Comparison of ENCODE assay signal across 31 mouse cellular contexts in genomic region chr1:195164996-195165755, GRCm38 (mm10). TPM values are rescaled to one million over a fixed set of nuclear protein-coding genes. Genes with fewer than 3 reads are reported as not detected.
DNase-seq lines count a peak whose midpoint lies in the region; ATAC-seq and TF ChIP-seq lines count a peak whose summit lies in the region.
"Had no signal": no experiment of that assay in that cellular context is flagged by ENCODE, and none has a peak within 500 bp of the region (broad histone marks: within the 10 kb centered on the region; RNA-seq: fewer than 3 reads in every experiment).

No protein-coding gene starts in this region.

- no peak for TF ChIP-seq RAD21 in CH12.LX (IDR thresholded peaks at IDR 0.05; ENCODE audit: low read depth, low read length)

- H3ac ChIP-seq in myocyte (ENCODE audit: control insufficient read depth, insufficient read length) = no peak overlapping the region

- in situ Hi-C loops in CH12.LX (cut with MboI; ENCODE audit: low pct_ligation_motif_present, low pct_unique_long_range_greater_than_20kb, low sequenced_read_pairs) = no loop called here

- H3K9me3 ChIP-seq in CH12.LX (replicated peaks; ENCODE audit: low read length) = no peaks in the 10 kb centered on the region
- H3K9me3 ChIP-seq: embryonic facial prominence, embryonic 12.5 days; embryonic facial prominence, embryonic 15.5 days; forebrain, embryonic 12.5 days; forebrain, embryonic 15.5 days; heart, embryonic 10.5 days; heart, embryonic 15.5 days; hindbrain, embryonic 10.5 days; hindbrain, embryonic 13.5 days; intestine, embryonic 15.5 days had no signal

- no peak for TF ChIP-seq CTCF in CH12.LX (conservative IDR thresholded peaks at IDR 0.05 in 1 of 2, IDR thresholded peaks at IDR 0.05 in 1 of 2; ENCODE audit: low read depth in 2 of 2, low read length in 2 of 2)
- TF ChIP-seq CTCF in thymus, adult 2 months (IDR thresholded peaks at IDR 0.05; ENCODE audit: borderline replicate concordance, control insufficient read depth, extremely low read depth, insufficient read depth, low read length, poor library complexity) = no peak

- ATAC-seq in megakaryocyte, adult 5-6 weeks (ENCODE audit: poor library complexity, severe bottlenecking) = no peak
- ATAC-seq: forebrain, embryonic 15.5 days; hindbrain, embryonic 16.5 days; intestine, embryonic 15.5 days; Patski had no signal

- WGBS in thymus, adult 2 months = 89% methylated on average over 9 of the region's 9 CpGs

- no peaks in the 10 kb centered on the region for H3K27me3 ChIP-seq in CH12.LX (replicated peaks)
- H3K27me3 ChIP-seq in myocyte (ENCODE audit: control insufficient read depth, insufficient read depth, insufficient read length) = no peaks in the 10 kb centered on the region
- H3K27me3 ChIP-seq in thymus, adult 2 months (ENCODE audit: control insufficient read depth, insufficient read depth, low read length) = no peaks in the 10 kb centered on the region
- H3K27me3 ChIP-seq: embryonic facial prominence, embryonic 12.5 days; embryonic facial prominence, embryonic 15.5 days; forebrain, embryonic 12.5 days; forebrain, embryonic 15.5 days; heart, embryonic 15.5 days; hindbrain, embryonic 13.5 days; intestine, embryonic 15.5 days had no signal

- dilution Hi-C loops in CH12.LX (cut with MboI; ENCODE audit: extremely low pct_ligation_motif_present, extremely low pct_unique_long_range_greater_than_20kb, low sequenced_read_pairs) = no loop called here

- H3K4me3 ChIP-seq in CH12.LX (replicated peaks in 1 of 3; ENCODE audit: low read depth in 2 of 3, low read length in 2 of 3, poor library complexity in 1 of 3) (no peak overlapping the region), myocyte (no peak overlapping the region)
- no peak overlapping the region for H3K4me3 ChIP-seq in thymus, adult 2 months (ENCODE audit: control insufficient read depth, insufficient read depth, low read length)
- H3K4me3 ChIP-seq: embryonic facial prominence, embryonic 12.5 days; embryonic facial prominence, embryonic 15.5 days; forebrain, embryonic 12.5 days; forebrain, embryonic 15.5 days; heart, adult 2 months; heart, embryonic 10.5 days; heart, embryonic 15.5 days; hindbrain, embryonic 10.5 days; hindbrain, embryonic 13.5 days; intestine, embryonic 15.5 days had no signal

- DNase-seq in 3T3-L1 (ENCODE audit: low read depth, low spot score) (peak; percentile 69), CH12.LX (ENCODE audit: extremely low read depth) (no peak), NIH3T3 (ENCODE audit: low read depth) (peak; percentile 69)
- no peak for DNase-seq in thymus, postnatal 4 days
- DNase-seq in thymus, adult 2 months = no peak
- DNase-seq: adrenal gland, postnatal 10 days; adrenal gland, postnatal 36 days; cerebellum, adult 11 months; cerebellum, adult 2 months; cerebellum, adult 9-11 months; cerebellum, postnatal 25 days; gastrocnemius, postnatal 25 days; heart, adult 2 months; heart, postnatal 10 days; heart, postnatal 36 days had no signal

- no peaks in the 10 kb centered on the region for H3K36me3 ChIP-seq in CH12.LX (replicated peaks in 1 of 2; ENCODE audit: control insufficient read depth in 1 of 2, insufficient read depth in 1 of 2, low read length in 1 of 2)
- no peaks in the 10 kb centered on the region for H3K36me3 ChIP-seq in myocyte (ENCODE audit: control insufficient read depth, insufficient read depth)
- no peaks in the 10 kb centered on the region for H3K36me3 ChIP-seq in thymus, adult 2 months (ENCODE audit: control insufficient read depth, insufficient read depth, low read length)
- H3K36me3 ChIP-seq: embryonic facial prominence, embryonic 12.5 days; embryonic facial prominence, embryonic 15.5 days; forebrain, embryonic 12.5 days; forebrain, embryonic 15.5 days; heart, embryonic 10.5 days; heart, embryonic 15.5 days; hindbrain, embryonic 10.5 days; hindbrain, embryonic 13.5 days; intestine, embryonic 15.5 days had no signal

- H3K9ac ChIP-seq in CH12.LX (ENCODE audit: insufficient read depth, low read depth) = no peak overlapping the region
- H3K9ac ChIP-seq: embryonic facial prominence, embryonic 12.5 days; embryonic facial prominence, embryonic 15.5 days; forebrain, embryonic 12.5 days; forebrain, embryonic 15.5 days; heart, embryonic 15.5 days; hindbrain, embryonic 13.5 days; intestine, embryonic 15.5 days had no signal

- H3K4me2 ChIP-seq in CH12.LX (ENCODE audit: insufficient read depth, low read depth, poor library complexity, severe bottlenecking) = no peak overlapping the region
- H3K4me2 ChIP-seq in myocyte (ENCODE audit: low read depth) = no peak overlapping the region
- H3K4me2 ChIP-seq: embryonic facial prominence, embryonic 12.5 days; embryonic facial prominence, embryonic 15.5 days; forebrain, embryonic 12.5 days; forebrain, embryonic 15.5 days; heart, embryonic 15.5 days; hindbrain, embryonic 13.5 days; intestine, embryonic 15.5 days had no signal

- H3K4me1 ChIP-seq in CH12.LX (ENCODE audit: control insufficient read depth in 1 of 2, insufficient read depth in 2 of 2) = no peaks in the 10 kb centered on the region
- H3K4me1 ChIP-seq in thymus, adult 2 months (replicated peaks; ENCODE audit: control insufficient read depth, insufficient read depth, low read length) = no peaks in the 10 kb centered on the region
- H3K4me1 ChIP-seq: embryonic facial prominence, embryonic 12.5 days; embryonic facial prominence, embryonic 15.5 days; forebrain, embryonic 12.5 days; forebrain, embryonic 15.5 days; heart, embryonic 10.5 days; heart, embryonic 15.5 days; hindbrain, embryonic 10.5 days; hindbrain, embryonic 13.5 days; intestine, embryonic 15.5 days had no signal

- H3K79me2 ChIP-seq in CH12.LX (replicated peaks; ENCODE audit: control insufficient read depth, extremely low read depth, insufficient read depth, poor library complexity, severe bottlenecking) (no peaks in the 10 kb centered on the region), myocyte (ENCODE audit: control insufficient read depth, insufficient read depth) (no peaks in the 10 kb centered on the region)

- TF ChIP-seq POLR2A in CH12.LX (IDR thresholded peaks at IDR 0.05; ENCODE audit: low read depth, low read length) (no peak), myocyte (IDR thresholded peaks at IDR 0.05; ENCODE audit: insufficient read length, low read depth) (no peak)
- TF ChIP-seq POLR2A in thymus, adult 2 months (IDR thresholded peaks at IDR 0.05; ENCODE audit: control insufficient read depth, extremely low read depth, insufficient read depth, low read length, poor library complexity) = no peak

- no peak for TF ChIP-seq EP300 in CH12.LX (IDR thresholded peaks at IDR 0.05; ENCODE audit: low read length)

- H3K27ac ChIP-seq in CH12.LX (ENCODE audit: insufficient read depth, low read depth) = no peak overlapping the region
- no peak overlapping the region for H3K27ac ChIP-seq in thymus, adult 2 months (ENCODE audit: control insufficient read depth, insufficient read depth, low read length)
- H3K27ac ChIP-seq: embryonic facial prominence, embryonic 12.5 days; embryonic facial prominence, embryonic 15.5 days; forebrain, embryonic 12.5 days; forebrain, embryonic 15.5 days; heart, adult 2 months; heart, embryonic 10.5 days; heart, embryonic 15.5 days; hindbrain, embryonic 10.5 days; hindbrain, embryonic 13.5 days; intestine, embryonic 15.5 days had no signal

TF ChIP-seq in CH12.LX, 34 proteins besides CTCF, POLR2A, EP300 and RAD21:
- TF ChIP-seq MXI1 (IDR thresholded peaks at IDR 0.05; ENCODE audit: low read depth, low read length) (no peak), ZKSCAN1 (IDR thresholded peaks at IDR 0.05; ENCODE audit: borderline replicate concordance, low read depth, low read length) (no peak), MAFK (IDR thresholded peaks at IDR 0.05; ENCODE audit: insufficient replicate concordance, low read length) (peak; percentile 65; the same call in 1 of the 2 replicates), ELF1 (IDR thresholded peaks at IDR 0.05; ENCODE audit: low read depth, low read length) (no peak)

TF ChIP-seq in myocyte, 11 proteins besides CTCF, POLR2A, EP300 and RAD21:
- TF ChIP-seq TCF3 (IDR thresholded peaks at IDR 0.05; ENCODE audit: insufficient read length, low read depth) (no peak), USF1 (IDR thresholded peaks at IDR 0.05; ENCODE audit: low read depth) (peak; percentile 13), POLR2AphosphoS2 (IDR thresholded peaks at IDR 0.05; ENCODE audit: insufficient read length, low read depth) (no peak)

RNA-seq across cellular contexts. Expression of gene Cr2, which starts 11.3 kb away (rescaled TPM):
- total RNA-seq in CH12.LX (2012; rRNA removed) = 0.08 and 0.17 TPM in 2 replicates
- 0.51 and 0.62 TPM in 2 replicates for total RNA-seq in CH12.LX (2014; rRNA removed)
- 0.97 and 3.0 TPM in 2 replicates for polyA plus RNA-seq in CH12.LX (2012; ENCODE audit: insufficient read length, low read depth)
- not detected for polyA plus RNA-seq in myocyte (2012; fragmentation: generic; extraction: Trizol)
- not detected in 2 replicates for total RNA-seq in megakaryocyte, adult 5-6 weeks (2015)
- not detected in 2 replicates for total RNA-seq in megakaryocyte, adult 5-6 weeks (2017)
- 0.55 and 0.93 TPM in 2 replicates for polyA plus RNA-seq in thymus, adult 2 months (2012; rRNA removed)
- total RNA-seq: common myeloid progenitor, adult 5-6 weeks; gastrocnemius, adult 8-10 months; gastrocnemius, postnatal 25 days; granulocyte monocyte progenitor cell, adult 5-6 weeks had no signal
- polyA plus RNA-seq: heart, embryonic 10.5 days had no signal

RNA-seq across cellular contexts. Expression of gene Cr1l, which starts 33.8 kb away (rescaled TPM):
- total RNA-seq in CH12.LX (2012; rRNA removed) = 84.6 and 89.9 TPM in 2 replicates
- 134 and 153 TPM in 2 replicates for total RNA-seq in CH12.LX (2014; rRNA removed)
- 76.1 and 76.4 TPM in 2 replicates for polyA plus RNA-seq in CH12.LX (2012; ENCODE audit: insufficient read length, low read depth)
- 60.2 TPM for polyA plus RNA-seq in myocyte (2012; fragmentation: generic; extraction: Trizol)
- total RNA-seq in megakaryocyte, adult 5-6 weeks (2015) = 132 and 140 TPM in 2 replicates
- 128 and 139 TPM in 2 replicates for total RNA-seq in megakaryocyte, adult 5-6 weeks (2017)
- 54.0 and 66.8 TPM in 2 replicates for polyA plus RNA-seq in thymus, adult 2 months (2012; rRNA removed)

Comparison
In these comparisons a context has a peak if more than half of its experiments do, and no peak if none do; other contexts are left out.
1. DNase-seq: peak in 3T3-L1 (single experiment) and NIH3T3 (single experiment); none in CH12.LX (single experiment), thymus, postnatal 4 days (single experiment) and thymus, adult 2 months (single experiment).